Mouse (Mus musculus): ENCODE results near the gene Ccdc8.

Gene Ccdc8

DNA sequence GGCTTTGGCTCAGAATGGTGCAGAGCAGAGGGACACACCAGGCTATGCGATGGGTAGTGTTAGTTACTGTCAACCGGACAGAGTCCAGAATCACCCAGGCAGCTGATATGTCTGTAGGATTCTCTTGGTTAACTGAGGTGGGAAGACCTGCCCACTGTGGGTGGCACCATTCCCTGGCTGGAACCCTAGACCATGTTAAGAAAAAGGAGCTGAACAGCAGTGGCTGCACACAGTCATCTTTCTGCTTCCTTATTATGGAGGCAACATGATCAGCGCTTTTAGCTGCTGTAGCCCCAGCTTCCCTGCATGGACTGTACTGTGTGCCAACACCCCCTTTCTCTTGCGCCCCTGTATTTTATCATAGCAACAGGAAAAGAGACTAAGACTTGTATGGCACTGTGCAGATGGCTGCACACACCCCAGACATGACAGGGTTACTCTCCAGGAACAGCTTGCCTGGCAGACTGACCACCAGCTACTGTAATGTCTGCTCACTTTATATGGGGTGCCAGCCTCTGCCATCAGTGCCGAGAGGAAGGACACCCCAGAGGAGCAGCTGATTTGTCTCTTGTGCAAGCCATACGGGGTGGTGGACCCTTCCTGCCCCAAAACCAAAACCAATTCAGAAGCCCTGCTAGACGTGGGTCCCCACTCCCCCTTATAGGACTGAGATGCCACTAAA is 19.5 kb downstream of the Ccdc8 start:
- no peak for DNase-seq

DNA sequence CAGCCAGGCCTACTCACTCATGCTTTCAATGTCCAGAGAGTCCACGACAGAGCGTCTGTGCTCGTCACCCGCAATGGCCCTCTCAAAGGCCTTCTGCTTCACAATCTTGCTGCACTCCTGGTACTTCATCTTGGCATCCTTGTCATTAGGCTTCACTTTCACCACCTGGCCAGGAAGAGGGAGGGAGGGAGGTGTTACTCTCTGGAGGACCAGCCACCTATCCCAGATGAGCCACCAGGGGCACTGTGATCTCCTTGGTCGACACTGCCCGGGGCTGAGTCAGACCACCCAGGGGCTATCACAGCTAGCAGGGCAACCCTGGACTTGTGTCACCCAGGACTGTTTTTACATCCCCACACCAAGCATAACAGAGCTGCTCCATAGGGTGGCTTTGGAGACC is 22.9 kb downstream of the Ccdc8 start:
- no peak for DNase-seq

DNA sequence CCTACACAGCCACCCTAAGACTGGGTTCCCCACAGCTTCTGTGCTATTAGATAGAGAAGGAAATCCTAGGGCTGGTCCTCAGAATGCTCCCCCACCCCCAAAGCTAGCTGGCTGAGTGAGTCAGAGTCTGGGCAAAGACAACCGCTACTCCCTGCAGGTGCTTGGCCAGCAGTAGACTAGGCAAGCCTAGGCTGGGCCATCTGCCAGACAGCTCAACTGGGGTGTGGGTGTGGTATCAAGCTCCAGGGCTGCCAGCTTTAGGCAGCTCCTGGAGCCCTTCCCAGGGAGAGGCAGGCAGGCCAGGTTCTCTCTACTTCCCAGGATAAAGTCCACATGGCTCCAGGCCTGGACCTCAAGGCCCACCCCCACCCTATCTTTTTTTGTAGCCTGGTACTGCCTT is 24.5 kb downstream of the Ccdc8 start:
- peak; percentile 39 for DNase-seq

DNA sequence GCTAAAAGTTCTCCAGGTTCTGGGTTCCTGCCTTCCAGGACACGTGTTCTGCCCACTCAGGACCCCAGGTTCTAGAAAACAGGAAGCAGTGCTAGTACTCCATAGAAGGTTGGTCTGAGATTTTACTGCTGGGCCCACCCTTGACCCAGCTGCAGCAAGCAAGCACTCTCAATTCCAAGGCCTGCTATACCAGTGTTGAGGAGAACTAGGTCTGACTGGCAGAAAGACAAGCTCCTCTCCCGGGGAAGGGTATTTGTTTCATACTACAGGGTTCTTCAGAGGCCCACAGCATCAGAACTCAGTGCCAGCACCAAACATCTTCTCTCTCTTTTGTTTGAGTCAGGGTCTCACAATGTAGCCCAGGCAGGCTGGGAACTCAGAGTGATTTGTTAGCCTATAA is 25.4 kb downstream of the Ccdc8 start:
- no peak for DNase-seq

DNA sequence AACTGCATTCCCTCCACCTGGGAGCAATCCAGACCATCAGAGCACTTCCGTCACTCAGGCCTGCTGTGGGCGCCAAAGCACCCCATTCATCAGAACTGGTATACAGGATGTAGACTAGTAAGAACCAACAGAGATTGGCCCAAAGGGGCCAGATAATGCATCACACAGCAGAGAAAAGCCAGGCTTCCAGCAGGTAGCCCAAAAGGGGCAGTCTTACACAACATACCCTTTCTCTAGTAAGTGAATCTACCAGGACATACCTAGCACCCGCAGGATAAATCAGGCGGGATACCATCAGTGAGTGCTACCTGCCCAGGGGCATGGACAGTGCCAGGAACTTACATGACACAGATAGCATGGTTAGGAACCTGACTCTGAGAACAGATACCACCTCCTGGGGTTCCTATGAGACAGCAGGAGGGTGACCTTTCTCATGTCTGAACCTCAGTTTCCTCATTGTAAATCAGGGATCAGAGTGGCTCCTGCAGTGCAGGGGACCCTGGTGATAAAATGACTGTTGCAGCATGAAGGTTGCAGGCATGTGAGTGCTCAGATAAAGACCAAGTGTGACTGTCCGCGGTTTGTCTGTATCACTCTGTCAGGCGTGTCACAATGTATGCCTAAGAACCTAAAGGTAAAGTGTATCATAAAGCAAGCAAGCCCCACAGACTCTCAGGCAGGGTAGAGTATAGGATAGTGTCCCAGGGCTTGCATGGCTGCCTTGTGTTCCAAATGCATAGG is 27.1 kb downstream of the Ccdc8 start:
- DNase-seq: no peak

DNA sequence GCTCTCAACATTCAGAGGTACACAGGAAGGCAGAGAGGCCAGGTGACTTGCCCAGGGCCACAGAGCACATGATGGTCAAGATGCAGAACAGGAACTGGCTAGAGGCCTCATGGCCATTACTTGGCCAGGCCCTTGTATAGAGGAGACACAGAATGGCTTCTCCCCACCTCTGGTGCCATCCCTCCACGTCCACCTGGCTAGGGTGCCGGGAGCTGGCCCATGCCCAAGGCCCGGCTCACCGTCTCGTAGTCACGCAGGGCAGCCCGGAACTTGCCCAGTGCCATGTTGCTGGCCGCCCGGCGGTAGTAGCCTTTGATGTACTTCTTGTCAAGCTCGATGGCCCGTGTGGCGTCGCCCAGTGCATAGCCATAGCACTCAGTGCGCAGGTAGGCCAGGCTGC is 29.7 kb downstream of the Ccdc8 start:
- no peak for DNase-seq

DNA sequence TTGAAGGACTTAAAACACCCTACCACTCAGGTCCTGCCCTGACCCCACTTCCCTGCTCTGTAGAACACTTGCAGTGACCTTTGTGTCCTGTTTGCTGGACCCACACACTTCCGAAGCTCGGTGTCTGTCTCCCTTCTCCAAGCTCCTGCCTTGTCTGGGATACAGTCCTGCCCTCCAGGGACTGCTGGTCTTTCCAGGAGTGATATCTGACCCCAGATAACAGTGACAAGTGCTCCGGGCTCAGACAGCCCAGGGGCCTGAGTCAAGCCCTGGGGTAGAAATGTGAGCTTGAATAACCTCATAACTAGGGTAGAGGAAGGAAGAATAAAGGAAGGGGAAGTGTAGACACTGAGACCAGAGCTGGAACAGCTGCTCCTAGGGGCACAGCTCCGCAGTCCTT is 31.2 kb downstream of the Ccdc8 start:
- no peak for DNase-seq

DNA sequence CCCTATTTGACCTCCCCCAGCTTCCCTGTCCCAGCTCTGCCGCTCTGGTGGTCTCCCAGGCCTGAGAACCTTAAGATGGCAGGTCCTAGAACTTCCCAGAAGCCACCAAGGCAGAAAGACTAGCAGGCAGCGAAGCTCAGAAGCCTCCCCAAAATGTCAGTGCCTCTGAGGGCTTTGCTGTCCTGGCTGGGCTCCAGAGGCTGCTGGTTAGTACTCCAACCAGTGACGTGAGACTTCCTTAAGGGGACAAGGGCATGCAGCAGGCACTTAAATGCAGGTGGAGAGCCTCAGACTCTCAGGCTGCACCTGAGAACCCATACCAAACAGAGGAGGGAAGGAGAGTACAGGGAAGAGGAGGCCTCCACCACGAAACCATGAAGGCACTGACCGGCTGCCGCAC is 31.6 kb downstream of the Ccdc8 start:
- DNase-seq: no peak

DNA sequence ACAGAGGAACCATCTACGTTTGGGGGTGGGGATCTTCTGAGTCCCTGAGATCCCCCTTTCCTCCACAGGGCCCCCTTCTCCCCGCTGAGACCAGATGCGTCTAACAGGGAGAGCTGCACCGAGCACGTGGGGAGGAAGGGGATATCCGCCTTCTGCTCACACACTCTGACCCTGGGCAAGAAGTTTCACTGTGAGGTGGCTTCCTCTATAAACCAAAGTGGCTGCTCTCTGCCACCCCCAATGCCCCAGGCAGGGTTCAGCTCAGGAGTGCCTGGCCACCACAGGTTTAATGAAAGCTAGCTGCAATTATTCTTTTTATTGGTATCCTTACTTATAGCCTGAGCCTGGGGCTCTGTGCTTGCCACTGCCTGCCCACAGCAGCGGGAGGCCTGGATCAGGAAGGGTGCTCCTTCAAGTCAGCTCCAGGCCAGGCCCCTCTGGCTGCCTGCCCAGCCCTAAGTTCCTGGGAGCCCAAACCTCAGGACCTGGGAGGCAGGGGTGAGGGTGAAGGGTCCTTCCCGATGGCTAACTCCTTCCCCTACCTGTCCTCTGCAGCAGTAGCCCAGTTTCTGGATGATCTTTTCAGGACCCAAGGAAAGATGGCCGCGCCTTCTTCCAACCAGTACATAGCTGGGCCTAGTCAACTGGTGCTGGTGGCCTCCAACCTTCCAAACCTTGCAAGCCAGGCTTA is 32.5 kb downstream of the Ccdc8 start:
- peak; percentile 64 for DNase-seq

DNA sequence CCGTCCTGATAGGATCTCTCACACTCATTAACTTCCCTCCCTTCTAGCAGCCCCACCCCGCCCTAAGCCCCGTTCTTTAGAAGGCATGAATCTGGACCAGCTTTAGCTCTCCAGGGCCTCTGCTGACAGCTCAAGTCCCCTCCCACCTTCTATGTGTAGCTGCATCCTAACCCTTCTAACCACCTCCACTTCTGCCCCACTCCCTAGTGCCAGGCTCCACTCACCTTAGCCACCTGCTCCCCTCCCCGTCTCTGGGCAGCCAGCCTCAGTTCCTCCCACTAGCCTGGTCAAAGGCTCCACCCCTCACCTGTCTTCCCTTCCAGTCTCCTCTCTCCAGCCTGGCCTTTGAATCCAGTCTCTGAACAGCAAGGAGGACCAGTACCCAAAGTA is 33.0 kb downstream of the Ccdc8 start:
- no peak for DNase-seq

DNA sequence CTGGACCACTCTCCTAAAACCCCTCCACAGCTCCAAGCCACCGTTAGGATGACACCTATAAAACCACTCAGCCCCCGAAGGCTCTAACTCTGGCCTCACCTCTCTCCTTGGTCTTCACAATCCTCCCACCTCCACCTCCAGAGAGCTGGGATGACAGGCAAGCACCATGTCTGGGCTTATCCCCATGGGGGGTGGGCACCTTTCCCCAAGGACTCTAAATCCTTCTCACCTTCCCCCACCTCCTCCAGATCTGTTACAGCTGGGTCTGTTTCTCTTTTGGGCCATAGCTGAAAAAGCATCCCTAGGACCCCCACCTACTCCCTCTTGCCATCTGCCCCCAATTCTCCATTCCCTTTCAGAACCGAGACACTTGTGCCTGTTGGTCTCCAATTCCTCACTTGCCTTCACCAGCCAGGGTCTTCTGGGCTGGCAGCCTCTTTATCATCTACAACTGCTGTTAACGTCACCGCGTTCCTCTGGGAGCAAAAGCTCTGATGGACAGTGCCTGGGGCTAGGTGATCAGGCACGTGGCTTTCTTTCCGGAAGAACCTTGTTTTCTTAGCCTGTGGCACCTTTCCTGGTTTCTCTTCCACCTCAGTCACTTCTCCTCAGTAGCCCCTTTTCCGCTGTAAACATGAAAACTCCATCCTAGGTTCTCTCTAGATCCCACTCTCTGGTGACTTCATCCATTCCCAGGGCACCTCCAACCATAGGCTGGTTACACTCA is 33.6 kb downstream of the Ccdc8 start:
- no peak for DNase-seq

DNA sequence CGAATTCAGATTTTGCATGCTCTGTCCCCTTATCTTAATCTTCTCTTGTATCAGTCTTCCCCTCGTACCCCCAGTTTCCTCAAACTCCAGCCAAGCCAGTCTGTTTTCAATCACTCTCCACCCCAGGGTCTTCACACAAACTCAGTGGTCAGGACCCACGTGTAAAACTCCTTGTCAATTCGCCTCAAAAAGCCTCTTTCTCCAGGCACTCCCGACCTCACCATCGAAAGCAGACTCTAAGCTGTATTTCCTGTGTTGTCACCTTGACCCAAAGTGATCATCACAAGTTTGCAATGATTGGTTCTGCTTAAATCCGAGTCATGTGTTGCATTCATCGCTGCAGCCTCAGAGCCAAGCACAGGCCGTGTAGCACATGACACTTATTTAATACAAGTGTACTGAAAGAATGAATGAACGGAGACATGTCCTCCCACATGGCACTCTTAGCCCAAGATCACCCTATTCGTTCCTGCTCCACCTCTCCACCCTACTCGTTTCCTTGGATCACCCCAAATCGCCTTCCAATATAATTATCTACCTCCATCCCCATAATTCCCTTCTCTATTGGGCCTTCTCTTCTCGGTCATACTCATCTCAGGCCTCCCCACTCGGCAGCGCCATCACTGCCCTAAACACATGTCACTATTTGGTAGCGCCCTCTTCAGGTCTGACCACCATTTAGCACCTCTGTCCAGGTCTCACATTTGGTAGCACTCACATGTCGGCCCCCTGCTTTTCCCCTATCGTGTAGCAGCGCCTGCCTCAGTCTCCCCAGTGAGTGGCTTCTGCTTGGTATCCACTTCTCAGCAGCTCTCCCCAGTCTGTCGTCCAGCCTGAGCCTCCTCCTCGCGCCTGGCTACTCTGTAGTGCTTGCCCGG is 34.4 kb downstream of the Ccdc8 start:
- DNase-seq: peak; percentile 57

DNA sequence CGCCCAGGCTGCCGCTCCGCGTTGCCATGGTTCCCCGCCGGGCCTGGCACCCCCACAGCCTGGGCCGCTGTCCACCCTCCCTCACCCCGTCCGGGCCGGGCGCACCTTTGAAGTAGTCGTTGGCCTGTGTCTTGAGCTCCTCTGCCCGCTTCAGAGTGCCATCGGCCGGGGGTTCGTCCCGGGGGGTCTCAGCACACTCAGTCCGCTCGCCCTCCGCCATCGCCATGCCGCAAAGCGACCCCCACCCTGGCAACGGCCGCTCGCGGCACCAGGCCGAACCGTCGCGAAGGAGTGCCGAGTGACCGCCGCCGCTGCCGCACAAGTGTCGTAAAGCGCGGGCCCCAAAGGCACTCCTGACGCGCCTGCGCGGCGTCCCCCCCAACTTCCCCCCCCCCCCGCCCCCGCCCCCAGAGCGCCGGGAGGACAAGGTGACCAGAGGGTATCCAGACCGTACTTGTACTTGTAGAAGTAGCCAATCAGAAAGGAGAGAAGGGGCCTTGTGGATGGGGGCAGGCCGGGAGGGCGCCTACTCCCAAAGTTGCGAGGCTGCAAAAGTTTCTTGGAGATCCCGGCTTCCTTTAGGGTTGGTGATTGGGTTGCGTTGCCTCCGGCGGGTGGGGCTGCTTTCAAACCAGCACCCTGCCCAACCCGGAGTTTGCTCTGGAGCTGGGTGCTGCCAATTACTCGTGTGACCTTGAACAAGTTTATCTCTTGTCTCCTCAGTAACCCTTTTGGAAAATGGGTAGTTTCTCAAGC is 35.3 kb downstream of the Ccdc8 start, which contains the start of gene Ppp5c:
Gene Ppp5c, minus strand, starts transcription at position 337 of the 756 bp plus-strand sequence.
- DNase-seq: peak; percentile 81

DNA sequence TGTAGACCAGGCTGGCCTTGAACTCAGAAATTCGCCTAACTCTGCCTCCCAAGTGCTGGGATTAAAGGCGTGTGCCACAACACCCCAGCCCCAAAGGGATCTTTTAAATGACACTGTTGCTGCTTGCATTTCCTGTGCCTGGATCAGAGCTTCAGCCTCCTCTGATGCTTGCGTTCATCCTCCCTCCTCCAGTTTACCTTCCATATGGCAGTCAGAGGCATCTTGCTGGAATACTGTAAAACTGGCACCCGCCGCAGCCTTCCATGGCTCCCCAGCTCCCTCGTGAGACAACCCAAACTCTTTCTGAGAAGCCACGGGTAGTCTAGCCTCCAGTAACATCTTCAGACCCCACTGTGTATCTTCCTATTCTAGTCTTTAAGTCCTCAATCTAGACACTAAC is 36.4 kb downstream of the Ccdc8 start:
- no peak for DNase-seq

DNA sequence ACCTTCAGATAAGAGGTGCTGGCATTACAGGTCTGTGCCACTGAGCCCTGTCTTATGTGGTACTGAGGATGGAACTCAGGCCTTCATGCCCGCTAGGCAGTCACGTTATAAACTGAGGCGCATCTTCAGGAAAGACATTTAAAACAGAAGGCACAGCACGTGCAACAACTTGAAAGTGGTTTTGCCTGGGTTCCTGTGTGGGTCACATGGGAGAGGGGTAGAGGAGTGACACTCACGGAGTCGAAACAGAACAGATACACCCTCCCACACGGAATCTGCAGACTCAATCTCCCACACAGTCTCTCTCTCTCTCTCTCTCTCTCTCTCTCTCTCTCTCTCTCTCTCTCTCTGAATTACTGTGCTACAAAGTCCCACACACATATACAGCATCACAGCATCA is 37.7 kb downstream of the Ccdc8 start:
- DNase-seq: no peak

DNA sequence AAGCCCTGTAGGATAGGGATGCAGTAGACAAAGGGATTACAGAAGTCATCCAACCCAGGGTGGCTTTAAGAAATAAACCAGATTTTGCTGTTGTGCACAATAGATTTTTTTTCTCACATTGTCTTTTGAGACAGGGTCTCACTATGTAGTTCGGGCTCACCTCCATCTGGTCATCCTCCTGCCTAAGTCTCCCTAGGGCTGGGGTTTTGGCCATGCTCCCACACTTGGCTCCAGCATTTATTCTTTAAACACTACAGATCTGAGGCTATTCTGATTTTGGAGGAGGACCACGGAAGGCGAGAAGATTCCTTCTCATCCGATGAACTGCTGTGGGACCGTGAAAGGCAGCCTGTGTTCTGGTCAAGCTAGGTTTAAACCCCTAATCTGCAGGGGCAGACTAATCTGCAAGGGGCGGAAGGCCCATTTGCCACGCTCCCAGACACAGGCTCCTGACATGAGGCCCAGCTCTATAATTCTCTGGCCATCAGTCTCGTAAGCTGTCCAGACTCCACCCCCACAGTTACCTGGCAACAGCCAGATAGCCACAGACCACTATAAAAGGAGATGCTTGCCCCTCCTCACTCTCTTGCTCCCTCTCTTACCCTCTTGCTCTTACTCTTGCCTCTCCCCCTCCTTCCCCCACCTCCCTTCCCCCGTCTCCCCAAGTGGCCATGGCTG is 45.6 kb downstream of the Ccdc8 start:
- DNase-seq: no peak

DNA sequence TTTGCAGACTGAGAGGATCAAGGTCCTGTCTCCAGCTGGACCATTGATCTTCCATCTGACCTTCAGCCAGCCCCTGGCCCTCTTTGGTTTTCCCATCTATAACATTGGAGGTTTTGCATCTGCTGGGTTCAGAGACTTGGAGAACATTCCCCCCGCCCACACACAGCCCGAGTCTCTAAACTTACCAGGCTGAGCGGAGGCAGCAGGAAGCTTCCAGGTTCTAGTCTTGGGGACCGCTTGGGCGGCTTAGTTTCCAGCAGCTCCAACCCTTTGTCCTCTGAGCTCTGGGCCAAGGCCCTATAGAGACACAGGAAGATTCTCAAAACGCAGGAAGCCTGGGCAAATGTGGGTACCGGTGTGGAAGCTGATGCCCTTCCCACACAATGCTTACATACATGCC is 46.9 kb downstream of the Ccdc8 start:
- no peak for DNase-seq

DNA sequence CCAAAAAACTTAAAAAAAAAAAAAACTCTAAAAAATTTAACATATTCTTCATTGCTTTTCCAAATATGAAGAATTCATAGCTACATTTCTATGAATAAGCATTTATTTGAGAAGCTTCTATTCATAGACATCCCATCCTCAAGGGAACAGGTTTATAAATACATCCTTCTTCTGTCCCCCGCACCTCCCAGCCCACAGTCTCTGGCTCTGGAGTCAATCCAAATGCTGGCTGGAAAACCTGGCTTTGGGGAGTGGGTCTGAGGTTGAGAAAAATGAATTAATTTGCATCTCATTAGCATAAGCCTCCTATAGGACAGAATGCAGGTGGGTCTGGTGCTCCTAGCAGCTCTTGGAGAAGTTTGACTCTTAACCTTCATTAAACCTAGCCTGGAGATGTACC is 53.2 kb downstream of the Ccdc8 start:
- DNase-seq: no peak
